Mouse (Mus musculus): ENCODE results near the gene Wwox.
A peak's percentile ranks its signal among the peaks of the same experiment; 100 is the strongest.

The Wwox gene

DNA sequence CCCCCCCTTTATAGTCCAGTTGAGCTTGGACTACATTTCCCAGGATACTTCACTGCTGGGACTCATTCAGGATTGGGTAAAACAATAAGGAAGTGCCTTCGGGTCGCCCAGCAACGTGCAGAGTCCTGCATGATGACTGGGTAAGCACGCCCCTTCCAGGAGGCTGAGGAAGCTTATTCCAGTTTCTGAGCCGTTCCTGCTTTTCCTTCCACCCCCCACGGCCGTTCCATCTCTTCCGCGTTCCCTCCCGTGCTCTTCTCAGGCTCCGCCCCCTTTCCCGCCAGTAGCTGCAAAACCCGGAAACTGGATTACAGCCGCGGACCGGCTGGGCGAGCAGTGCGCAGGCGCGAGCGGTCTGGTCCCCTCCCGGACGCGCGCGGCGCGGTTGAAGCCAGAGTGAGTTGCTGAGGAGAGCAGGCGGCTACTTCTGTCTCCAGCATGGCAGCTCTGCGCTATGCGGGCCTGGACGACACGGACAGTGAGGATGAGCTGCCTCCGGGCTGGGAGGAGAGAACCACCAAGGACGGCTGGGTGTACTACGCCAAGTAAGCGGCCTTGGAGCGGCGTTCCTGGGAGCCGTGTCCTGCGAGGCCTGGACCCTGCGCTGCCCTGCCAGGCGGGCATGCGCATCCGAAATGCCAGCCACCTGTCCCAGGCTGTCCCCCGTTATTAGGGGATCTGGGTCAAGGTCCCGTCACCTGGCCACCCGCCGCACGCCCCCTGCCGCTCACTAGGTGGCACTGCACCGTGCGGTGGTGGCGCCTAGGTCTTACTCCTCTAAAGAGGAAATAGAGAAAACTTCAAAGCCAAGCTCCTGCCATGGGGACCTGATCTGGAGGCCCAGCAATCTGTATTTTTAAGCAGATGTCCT lies at the start of gene Wwox:
Wwox (plus strand) TSS at position 322 of the 871 bp plus-strand sequence.
- DNase-seq (ENCODE audit: low spot score in 2 of 2) = peak; percentile 97 to 100

GRCm38 (mm10) chr8:114390465-114391254 lies 48.8 kb upstream of the Wwox start:
- DNase-seq (ENCODE audit: low spot score in 2 of 2) = no peak

- DNase-seq (ENCODE audit: low spot score in 2 of 2) = no peak
These were observed 41.1 kb upstream of the Wwox start for GRCm38 (mm10) chr8:114398326-114398725.

- no peak for DNase-seq (ENCODE audit: low spot score in 2 of 2)
These were observed 40.2 kb upstream of the Wwox start for GRCm38 (mm10) chr8:114399273-114399672.

- no peak for DNase-seq (ENCODE audit: low spot score in 2 of 2)
These were observed 37.8 kb upstream of the Wwox start for GRCm38 (mm10) chr8:114401679-114402078.

GRCm38 (mm10) chr8:114411421-114411820 lies 28.0 kb upstream of the Wwox start:
- DNase-seq (ENCODE audit: low spot score in 2 of 2) = no peak

DNA sequence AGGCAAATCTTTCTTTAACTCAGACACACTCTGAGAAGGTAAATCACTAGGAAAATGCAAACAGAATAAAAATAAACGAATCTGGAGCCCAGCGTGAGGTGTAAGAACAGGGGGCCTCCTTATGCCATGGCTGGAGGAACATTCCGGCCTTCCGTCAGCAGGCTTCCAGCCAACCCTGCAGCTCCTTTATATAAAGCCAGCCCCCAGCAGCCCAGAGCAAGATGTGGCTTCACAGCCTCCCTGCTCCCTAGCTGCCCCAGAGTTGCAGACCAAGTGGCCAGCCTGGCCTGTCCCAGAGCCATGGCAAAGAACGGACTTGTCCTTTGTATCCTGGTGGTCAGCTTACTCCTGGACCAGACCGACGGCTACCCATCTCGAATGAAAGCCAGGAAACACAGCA lies 21.7 kb upstream of the Wwox start, which contains the start of gene Clec3a:
Clec3a (plus strand) TSS at position 301 of the 400 bp plus-strand sequence.
- DNase-seq (ENCODE audit: low spot score in 2 of 2) = no peak

- no peak for DNase-seq (ENCODE audit: low spot score in 2 of 2)
These were observed 21.0 kb upstream of the Wwox start for GRCm38 (mm10) chr8:114418486-114418885.

DNA sequence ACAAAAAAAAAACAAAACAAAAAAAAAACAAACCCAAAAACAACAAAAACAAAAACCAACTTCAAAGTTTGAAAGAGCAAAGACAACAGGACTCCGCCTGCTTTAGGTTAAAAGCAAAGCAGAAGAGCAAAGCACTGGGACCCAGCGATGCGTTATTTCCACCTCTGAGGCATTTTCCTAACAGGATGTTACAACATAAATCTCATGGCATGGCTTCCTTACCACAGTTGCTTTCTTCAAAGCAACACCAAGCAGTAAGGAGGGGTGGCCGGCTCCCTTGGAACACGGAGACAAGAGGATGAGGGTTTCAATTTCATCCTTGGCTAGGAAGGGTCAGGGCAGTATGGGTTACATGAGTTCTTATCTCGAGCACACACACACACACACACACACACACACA lies 20.6 kb upstream of the Wwox start:
- no peak for DNase-seq (ENCODE audit: low spot score in 2 of 2)

DNA sequence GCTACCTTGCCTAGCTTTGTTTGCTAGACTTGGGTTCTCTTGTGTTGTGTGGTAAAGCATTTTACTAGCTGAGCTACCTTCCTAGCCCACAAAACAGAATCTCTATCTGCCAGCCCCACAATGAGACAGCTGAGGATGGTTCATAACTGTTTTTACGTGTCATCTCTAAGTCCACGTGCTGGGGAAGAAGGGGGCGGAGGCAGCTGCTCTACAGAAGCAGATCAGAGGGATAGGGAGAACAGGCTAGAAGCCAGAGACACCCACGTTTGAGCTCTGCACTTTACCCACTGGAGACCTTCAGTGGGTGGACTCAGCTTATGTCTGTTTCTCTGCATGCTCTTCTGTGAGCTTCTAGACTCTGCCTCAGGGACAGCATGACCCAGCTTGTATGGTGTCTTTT lies 17.9 kb upstream of the Wwox start:
- no peak for DNase-seq (ENCODE audit: low spot score in 2 of 2)

DNA sequence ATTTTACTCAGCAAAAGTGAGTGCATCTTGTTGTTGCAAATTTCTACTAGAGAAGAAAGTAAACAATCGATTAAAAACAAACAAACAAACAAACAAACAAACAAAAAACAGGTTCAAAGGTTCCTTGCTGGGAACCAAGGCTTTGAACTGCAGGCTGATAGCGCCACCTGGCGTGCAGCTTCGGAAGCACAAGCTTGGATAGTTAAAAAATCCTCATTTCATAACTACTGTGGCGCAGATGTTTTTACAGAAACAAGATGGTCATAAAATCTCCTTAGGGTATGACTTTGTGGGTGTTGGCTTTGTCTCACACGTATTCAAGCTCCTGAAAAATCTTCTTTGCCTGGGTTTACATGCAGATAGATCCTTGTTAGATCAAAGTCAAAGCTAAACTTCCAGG lies 1.2 kb upstream of the Wwox start:
- DNase-seq (ENCODE audit: low spot score in 2 of 2) = peak; percentile 47 to 77

DNA sequence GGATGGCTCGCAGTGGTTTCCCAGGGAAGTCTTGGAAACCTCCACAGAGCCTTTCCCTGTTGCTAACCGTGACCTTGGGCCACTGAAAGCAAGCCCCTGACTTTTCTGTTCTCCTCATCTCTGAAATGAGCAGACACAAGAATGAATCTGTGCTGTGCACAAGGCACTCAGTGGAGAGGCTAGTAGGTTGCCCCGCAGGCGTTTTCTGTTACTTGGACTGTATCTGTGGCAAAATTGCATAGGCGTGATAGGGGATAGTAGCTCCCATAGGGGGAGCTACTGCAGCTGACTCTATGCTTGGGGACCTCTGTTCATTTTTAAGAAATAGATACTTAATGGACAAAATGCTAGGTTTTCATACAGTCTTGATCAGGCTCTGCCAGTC lies 742 bp downstream of the Wwox start:
- DNase-seq (ENCODE audit: low spot score in 2 of 2) = no peak

GRCm38 (mm10) chr8:114441616-114442015 lies 2.2 kb downstream of the Wwox start:
- DNase-seq (ENCODE audit: low spot score in 2 of 2) = peak; percentile 41 to 80

DNA sequence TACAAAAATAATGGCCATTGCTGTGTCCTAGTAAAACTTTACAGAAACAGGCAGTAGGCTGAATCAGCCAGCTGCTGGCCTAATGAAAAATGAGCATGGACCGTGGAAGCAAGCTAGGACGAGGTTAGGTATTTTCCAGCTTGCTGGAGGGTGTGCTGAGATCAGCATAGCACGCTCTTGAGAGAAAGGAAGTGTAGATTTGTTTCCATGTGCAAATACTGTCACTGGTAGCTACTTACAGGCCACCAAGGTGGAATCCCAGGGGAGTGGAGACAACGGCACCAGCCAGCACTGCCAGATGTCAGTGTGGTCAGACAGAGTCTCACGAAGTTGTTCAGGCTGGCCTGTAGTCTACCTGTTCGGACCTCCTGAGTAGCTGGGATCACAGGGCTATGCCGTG lies 7.4 kb downstream of the Wwox start:
- no peak for DNase-seq (ENCODE audit: low spot score in 2 of 2)

GRCm38 (mm10) chr8:114452278-114452677 lies 12.8 kb downstream of the Wwox start:
- no peak for DNase-seq (ENCODE audit: low spot score in 2 of 2)

DNA sequence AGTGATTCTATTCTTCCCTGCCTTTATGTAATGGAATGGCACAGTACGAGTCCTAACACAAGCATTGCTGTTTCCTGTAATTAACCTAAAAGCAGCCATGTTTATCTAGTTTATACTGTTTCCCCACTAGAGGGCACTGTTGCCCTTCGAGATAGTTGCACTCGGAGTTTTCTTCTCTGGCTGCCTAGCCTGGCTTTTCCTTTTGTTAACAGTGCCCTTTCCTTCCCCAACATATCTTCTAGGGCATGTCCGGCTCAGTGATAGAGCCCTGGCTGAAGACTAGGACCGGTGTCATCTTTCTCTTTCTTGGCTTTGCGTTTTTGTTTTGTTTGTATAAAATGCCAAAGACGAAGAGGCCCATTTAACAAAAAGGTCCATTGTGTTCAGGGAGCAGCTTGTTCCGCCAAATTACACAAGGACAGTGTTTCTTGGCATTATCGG lies 13.3 kb downstream of the Wwox start:
- peak; percentile 20 to 62 for DNase-seq (ENCODE audit: low spot score in 2 of 2)

DNA sequence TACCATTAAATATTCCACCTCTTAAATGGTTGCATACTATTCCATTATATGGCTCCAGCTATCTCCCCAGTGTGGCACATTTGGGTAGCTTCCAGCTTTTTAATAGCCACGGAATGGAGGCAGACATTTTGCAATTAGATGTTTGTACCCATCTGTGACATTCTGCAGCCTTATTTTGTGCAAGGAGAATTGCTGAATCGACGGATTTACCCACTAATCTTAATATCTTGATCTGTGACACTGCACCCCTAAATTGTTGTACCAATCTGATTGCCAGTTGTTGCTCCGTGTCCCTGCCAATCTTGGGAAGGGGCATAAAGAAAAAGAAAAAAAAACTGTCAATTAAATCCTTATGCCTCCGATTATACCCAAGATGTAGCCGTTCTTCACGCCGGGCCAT lies 15.8 kb downstream of the Wwox start:
- DNase-seq (ENCODE audit: low spot score in 2 of 2) = no peak

DNA sequence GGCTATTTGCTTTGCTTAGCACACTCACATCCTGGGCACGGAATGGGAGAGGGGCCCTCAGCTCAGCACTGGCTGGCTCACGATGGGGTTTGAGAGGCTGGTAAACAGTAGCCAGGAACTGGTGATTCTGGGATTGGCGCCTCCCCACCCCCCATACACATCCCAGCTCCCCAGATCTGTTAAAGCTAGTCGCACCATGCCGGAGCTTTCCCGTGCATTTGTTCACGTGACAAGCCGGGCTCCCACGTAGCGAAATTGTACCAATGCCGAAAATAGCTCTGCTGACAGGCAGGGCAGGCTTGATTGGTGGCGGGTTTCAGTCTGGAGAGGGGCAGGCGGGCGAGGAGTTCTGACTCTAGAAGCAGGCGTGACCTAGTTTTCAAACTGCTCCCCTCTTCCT lies 16.5 kb downstream of the Wwox start:
- DNase-seq (ENCODE audit: low spot score in 2 of 2) = no peak

DNA sequence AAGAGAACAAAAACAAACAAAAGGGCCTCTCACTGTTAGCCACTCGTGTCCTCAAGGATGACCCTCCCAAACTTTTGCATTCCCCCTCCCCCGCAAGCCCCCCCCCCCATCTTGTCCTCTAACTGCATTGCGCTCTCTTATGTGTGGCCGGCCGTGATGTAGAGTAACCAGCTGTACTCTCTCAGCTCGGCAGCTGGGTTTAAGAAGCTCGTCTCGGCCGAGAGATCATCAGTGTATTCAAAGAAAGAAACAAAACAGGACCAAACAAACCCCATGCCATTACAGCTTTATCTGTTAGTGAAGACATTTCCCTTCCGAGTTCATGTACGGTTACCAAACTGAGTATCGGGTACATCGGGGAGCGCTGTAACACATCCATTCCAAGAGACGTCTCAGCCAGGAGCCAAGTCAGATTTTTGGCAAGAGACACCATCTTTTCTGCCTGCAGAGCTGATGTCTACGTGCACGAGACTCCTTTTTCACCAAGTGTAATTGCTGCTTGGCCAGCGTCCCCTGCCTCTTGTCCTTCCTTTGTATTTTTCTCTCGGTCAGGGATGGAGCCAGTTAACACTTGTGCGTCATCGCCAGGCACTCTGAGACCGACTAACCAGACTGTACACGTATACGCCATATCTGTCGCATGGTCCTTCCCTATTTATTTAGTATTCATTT lies 18.8 kb downstream of the Wwox start:
- DNase-seq (ENCODE audit: low spot score in 2 of 2) = no peak

DNA sequence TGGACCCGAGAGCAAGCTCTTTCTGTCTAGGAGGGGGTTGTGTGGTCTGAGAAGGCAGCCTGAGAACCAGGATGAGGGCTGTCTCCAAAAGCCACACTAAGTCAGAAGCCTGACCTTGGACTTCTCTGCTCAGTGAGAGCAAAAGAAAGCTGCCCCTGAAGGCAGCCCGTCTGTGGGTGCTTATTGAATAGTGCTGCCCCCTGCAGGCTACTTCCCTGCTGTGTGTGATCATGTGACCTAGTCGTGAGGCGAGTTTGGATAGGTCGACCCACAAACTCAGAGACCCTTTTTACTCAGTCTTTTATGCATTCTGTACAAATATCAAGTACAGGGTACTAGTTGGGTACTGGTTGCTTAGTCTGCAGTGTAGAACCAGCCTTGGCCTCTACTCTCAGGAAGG lies 21.1 kb downstream of the Wwox start:
- peak in 1 of 2 experiments; percentile 26 for DNase-seq (ENCODE audit: low spot score in 2 of 2)

- no peak for DNase-seq (ENCODE audit: low spot score in 2 of 2)
These were observed 23.1 kb downstream of the Wwox start for GRCm38 (mm10) chr8:114462591-114462990.

- no peak for DNase-seq (ENCODE audit: low spot score in 2 of 2)
These were observed 23.9 kb downstream of the Wwox start for GRCm38 (mm10) chr8:114463305-114463704.

Data from spleen, postnatal 10 days (tissue).